Mouse (Mus musculus) kidney, adult 9 months (tissue): ENCODE data around the gene Zfp286.
"Not testable (repeated sequence)": the region's sequence is repeated elsewhere in the genome, so short reads cannot be mapped to it uniquely, and the experiment has no call there.

Source experiments
- DNase-seq: peaks from one replicate; pipeline ENCODE4 v3.0.0; 2022

The Zfp286 gene

GRCm38 (mm10) chr11:62776510-62776909, 12.8 kb downstream of the Zfp286 start:
- no peak for DNase-seq

GRCm38 (mm10) chr11:62760755-62761457, 28.4 kb downstream of the Zfp286 start:
- DNase-seq: no peak

- no peak for DNase-seq
Observed at GRCm38 (mm10) chr11:62758491-62758890, 30.8 kb downstream of the Zfp286 start.

GRCm38 (mm10) chr11:62757906-62758305, 31.4 kb downstream of the Zfp286 start:
- DNase-seq: no peak

- no peak for DNase-seq
Observed at GRCm38 (mm10) chr11:62757143-62757507, 32.1 kb downstream of the Zfp286 start.

GRCm38 (mm10) chr11:62756456-62757142, 32.7 kb downstream of the Zfp286 start:
- peak; percentile 99 for DNase-seq

GRCm38 (mm10) chr11:62752780-62753179, 36.5 kb downstream of the Zfp286 start, which contains the start of gene Gm10428:
Gene Gm10428 (plus strand): TSS chr11:62753100.
- DNase-seq: no peak

- DNase-seq: no peak
Observed at GRCm38 (mm10) chr11:62752191-62752590, 37.1 kb downstream of the Zfp286 start.

GRCm38 (mm10) chr11:62749445-62749844, 39.8 kb downstream of the Zfp286 start:
- DNase-seq: not testable (repeated sequence)

- no peak for DNase-seq
Observed at GRCm38 (mm10) chr11:62748062-62748461, 41.2 kb downstream of the Zfp286 start.

GRCm38 (mm10) chr11:62747227-62747626, 42.0 kb downstream of the Zfp286 start:
- DNase-seq: no peak

GRCm38 (mm10) chr11:62746001-62746533, 43.2 kb downstream of the Zfp286 start:
- peak; percentile 62 for DNase-seq

- DNase-seq: peak; percentile 71
Observed at GRCm38 (mm10) chr11:62744103-62744502, 45.2 kb downstream of the Zfp286 start.

- no peak for DNase-seq
Observed at GRCm38 (mm10) chr11:62742261-62742957, 46.9 kb downstream of the Zfp286 start.

GRCm38 (mm10) chr11:62741186-62741585, 48.1 kb downstream of the Zfp286 start:
- DNase-seq: no peak

- DNase-seq: no peak
Observed at GRCm38 (mm10) chr11:62732665-62733064, 56.6 kb downstream of the Zfp286 start.

GRCm38 (mm10) chr11:62732022-62732387, 57.3 kb downstream of the Zfp286 start:
- no peak for DNase-seq

- DNase-seq: peak; percentile 74
Observed at GRCm38 (mm10) chr11:62731311-62732021, 57.8 kb downstream of the Zfp286 start, which contains the start of gene Zfp287. Gene Zfp287 (minus strand): TSS chr11:62731905.

GRCm38 (mm10) chr11:62728276-62728675, 61.0 kb downstream of the Zfp286 start:
- DNase-seq: no peak

- DNase-seq: no peak
Observed at GRCm38 (mm10) chr11:62710657-62711056, 78.6 kb downstream of the Zfp286 start.

- no peak for DNase-seq
Observed at GRCm38 (mm10) chr11:62708252-62708651, 81.0 kb downstream of the Zfp286 start.

GRCm38 (mm10) chr11:62706141-62706540, 83.1 kb downstream of the Zfp286 start:
- no peak for DNase-seq
